Mouse (Mus musculus) cerebellum, adult 9-11 months (tissue): ENCODE results near the gene Tnfrsf11a.
"Not testable (repeated sequence)": the region's sequence is repeated elsewhere in the genome, so short reads cannot be mapped to it uniquely, and the experiment has no call there.

ENCODE experiments used
- DNase-seq: peaks from one replicate; pipeline ENCODE4 v3.0.0; 2022

Gene Tnfrsf11a

DNA sequence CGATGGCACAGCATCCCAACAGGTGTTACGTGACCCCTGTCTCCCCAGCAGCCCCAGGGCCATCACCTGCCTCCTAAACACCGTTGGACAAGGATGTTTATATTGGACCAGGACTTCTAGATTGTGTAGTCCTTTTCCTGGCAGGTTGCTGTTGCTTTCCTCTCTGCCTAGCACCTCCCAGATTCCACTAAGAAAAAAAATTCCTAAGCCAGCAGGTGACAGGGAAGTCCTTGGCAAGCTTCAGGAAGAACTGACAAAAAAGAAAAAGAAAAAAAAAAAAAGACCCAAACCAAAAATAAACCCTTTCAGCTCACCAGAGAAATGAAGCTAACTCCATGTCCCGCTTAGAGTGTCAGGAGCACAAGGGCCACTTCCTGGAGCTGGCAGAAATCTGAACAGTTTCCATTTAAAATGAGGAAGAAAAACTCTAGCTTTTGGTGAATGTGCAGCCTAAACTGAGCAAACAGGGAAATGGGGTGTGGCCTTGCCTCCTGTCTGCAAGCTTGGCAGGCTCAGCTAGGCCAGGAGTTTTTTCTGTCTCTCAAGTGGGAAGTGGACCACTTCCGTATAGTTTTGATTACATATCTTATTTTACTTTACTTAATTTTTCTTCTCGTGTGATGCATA is 6.3 kb downstream of the Tnfrsf11a start:
- DNase-seq: no peak

DNA sequence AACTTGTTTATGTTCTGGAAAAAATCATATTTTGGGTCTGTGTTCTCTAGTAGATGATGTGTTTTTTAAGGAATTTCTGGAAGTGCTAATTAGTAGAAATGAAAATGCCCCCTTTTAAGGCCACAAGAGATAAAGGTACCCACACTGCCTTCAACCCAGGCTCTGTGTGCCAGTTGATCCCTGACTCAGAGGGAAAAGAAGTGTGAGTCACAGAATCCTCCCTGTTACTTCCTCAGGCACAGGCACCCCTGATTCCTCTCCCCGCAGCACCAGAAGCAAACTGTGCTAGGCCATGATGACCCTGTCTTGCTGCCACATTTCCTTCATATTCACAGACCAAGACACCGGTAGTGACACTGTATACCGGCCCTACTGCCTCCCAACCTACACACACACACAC is 9.6 kb downstream of the Tnfrsf11a start:
- no peak for DNase-seq

DNA sequence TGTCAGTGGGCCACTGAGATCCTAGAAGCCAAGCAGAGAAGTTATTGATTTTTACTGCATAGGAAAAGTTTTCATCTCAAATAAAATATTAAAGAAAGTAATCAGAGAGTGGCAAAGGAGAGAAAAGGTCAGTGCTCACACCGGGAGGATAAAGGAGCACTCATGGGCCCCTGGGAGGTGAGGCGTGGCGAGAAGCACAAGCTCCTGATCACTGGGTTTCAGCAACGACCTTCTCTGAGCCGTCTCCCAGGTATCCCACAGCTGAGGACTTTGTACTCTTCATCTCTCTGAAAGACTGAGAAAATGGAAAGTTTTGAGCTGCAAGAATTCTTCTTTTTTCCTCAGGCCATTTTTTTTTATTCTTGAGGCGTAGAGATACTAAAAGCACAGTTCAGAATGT is 14.2 kb downstream of the Tnfrsf11a start:
- DNase-seq: no peak

DNA sequence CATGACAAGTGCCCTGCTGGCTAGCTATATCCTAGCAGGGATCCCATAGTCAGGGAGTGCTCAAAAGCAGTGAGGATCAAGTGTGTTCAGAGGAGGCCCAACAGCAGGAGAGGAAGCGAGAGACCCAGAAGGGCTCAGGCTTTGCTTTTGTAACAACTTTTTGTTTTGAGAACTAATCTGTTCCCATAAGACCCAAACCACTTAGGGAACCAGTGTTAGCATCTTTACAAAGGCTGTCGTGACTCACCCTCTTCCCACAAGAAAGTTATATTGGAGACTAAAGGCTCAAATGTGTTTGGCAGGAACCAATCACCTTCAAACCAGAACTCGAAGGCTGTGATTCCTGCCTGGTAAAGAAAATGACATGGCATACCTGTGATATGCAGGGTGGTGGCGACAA is 15.2 kb downstream of the Tnfrsf11a start:
- DNase-seq: no peak

DNA sequence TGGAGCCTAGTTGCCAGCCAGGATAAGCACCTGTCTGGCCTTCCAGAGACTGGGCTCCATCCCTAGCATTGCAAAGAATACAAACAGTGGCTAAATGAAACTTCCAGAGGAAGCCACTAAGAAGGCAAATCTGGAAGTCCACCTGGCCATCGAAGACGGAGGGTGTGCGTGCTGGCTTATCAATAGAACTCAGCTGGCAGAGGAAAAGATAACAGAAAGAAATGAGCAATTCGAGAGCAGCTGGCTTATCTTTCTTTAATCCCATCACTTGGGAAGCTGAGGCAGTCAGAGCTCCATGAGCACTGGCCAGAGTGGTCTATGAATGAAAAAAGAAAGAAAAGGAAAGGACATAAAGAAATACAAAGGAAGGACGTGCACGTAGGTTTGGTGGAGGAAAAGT is 20.1 kb downstream of the Tnfrsf11a start:
- no peak for DNase-seq

DNA sequence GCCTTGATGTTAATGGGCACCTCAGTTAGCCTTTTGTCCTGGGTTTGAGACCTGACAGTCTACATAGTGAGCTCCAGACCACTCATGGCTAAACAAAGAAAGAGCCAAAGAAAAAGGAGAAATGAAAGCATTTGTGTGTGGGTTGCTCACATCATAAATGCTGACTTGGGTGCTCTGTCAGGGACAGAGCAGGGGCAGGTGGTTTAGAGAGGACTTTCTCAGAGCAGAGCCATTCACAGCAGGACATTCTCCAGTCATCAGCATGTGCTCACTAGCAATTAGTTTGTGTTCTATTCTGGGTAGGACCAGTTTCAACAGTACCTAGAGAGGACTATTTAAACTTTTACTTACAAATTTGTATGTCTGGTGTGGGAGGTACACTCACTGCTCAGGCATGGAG is 20.7 kb downstream of the Tnfrsf11a start:
- DNase-seq: no peak

DNA sequence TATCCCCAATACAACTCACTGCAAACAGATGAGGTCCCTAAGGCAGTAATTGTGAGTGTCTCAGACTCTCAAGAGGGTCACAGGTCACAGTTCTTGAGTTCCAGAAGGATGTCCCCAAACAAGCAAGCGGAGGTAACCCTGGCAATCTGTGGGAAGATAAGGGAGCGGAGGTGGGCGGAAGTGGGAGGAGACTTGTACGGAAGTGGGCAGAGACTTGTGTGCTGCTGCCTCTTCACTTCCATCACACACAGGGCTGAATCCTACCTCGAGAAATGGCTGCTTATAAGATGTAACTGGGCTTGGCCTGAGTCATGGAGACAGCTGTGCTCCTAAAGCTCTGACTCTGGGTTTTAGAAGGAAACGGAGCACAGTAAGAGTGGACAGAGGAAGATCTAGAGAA is 22.4 kb downstream of the Tnfrsf11a start:
- DNase-seq: no peak

DNA sequence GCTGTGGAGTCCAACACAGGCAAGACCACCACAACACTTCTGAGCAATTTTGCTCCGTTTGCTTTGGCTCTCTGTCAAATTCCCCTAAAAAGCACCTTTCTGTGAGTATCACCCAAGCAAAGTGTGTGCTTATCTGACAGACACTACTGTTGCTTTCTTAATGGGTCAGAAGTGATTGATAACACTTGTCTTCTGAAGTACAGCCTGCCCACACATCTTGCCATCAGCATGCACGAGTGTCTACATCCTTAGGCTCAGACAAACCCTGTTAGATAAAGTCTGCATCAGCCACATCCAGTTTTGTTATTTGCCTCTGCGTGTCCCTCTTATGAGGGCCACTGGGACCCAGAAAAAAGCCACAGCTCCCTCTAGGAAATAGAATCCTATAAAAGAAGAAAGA is 23.8 kb downstream of the Tnfrsf11a start:
- DNase-seq: no peak

DNA sequence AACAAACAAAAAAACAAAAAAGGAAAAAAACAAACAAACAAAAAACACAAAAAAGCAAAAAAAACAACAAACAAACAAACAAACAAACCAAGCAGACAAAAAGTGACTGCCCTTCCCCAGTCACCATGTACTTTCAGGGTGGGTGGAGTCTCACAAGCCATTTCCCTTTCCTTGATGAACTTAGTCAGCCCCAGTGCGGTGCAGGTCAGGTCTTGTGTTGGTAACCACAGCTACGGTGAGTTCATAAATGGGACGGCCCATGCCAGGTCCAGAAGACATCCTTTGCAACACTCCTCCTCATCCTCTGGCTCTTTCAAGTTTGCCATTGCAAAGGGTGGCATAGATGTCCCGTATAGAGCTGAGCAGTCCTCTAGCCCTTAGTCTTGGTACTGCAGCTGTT is 25.0 kb downstream of the Tnfrsf11a start:
- no peak for DNase-seq

DNA sequence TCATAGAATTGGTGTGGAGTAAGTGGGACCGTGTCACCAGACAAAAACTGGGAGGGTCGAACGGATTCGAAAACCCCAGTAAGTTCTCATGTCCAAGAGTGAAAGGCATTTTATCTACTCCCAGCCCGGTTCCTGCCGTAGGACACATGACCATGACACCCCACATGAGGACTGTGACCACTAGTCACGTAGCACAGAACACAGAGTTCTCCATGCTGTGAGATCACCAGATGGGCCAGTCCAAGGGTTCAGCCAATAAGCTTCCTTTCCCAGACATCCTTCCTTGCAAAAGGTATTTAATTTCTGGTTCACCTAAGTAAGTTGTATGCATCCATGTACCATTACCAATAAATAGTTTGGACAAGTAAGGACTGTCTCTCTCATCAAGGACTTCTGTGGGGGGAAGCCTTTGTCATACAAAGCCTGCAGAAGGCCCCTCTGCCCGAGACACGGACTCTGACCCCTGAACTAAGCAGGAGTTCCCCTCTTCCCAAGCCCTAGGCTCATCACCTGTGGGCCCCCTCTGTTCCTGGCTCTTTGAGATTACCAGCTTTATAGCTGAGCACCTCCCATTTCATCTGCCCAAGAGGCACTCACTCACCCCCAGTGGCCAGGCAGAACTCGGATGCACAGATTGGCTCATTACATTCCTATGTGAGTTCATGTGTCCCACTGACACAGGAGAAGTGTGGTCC is 26.7 kb downstream of the Tnfrsf11a start:
- DNase-seq: no peak

DNA sequence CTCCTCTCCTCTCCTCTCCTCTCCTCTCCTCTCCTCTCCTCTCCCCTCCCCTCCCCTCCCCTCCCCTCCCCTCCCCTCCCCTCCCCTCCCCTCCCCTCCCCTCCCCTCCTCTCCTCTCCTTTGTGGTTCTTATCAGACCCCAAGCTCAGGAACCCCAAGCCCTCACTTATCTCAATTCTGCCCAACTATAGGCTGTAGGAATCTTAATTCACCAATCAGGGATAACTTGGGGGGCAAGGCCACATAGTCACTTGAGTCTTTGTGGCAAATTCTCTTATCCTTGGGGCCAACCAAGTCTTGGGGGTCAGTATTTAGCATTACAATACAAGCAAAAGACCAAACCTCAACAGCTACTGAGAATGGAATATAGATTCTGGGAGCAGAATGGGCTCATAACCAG is 31.5 kb downstream of the Tnfrsf11a start:
- DNase-seq: not testable (repeated sequence)

DNA sequence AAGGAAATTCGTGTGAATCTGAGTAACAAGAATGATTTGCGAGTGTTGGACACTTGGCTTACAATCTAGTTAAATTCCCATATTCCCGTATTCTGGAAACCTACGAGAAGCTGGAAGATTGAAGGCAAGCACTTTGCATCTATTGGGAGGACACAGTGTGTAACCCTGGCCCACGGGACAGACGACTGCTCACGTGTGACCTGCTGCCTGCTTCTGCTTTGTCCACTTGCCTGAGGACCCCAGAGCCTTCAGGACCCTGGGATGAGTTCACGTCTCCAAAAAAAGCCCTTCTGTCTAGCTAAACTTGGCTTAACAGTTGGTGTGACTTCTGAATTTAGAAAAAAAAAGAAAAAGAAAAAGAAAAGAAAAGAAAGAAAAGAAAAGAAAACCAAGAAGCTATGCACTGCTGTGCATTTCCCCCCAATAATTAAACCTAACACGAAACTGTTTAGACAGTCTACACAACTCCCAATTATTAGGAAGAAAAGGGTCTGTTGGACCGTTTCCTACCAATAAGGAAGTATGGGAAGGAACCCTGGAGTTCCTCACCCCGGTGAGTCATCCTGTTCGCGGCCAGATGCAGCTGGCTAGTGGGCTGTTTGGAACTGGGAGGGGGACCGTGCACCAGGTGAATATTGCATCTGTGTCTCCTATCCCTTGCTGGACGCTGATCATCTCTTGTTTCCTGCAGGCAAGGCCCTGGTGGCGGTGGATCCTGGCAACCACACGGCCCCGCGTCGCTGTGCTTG is 32.6 kb downstream of the Tnfrsf11a start:
- no peak for DNase-seq

DNA sequence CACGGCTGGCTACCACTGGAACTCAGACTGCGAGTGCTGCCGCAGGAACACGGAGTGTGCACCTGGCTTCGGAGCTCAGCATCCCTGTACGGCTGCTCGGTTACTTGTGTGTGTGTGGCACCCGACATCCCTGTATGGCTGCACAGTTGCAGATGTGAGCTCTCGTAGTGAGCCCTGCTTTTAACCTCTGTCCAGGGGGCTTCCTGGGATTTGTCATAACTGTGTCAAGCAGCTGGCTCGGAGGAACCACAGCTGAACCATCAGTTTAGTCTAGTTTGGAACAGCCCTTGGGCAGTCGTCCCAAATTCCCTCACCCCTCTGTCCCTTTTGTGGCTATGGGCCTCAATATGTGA is 33.2 kb downstream of the Tnfrsf11a start:
- DNase-seq: no peak

DNA sequence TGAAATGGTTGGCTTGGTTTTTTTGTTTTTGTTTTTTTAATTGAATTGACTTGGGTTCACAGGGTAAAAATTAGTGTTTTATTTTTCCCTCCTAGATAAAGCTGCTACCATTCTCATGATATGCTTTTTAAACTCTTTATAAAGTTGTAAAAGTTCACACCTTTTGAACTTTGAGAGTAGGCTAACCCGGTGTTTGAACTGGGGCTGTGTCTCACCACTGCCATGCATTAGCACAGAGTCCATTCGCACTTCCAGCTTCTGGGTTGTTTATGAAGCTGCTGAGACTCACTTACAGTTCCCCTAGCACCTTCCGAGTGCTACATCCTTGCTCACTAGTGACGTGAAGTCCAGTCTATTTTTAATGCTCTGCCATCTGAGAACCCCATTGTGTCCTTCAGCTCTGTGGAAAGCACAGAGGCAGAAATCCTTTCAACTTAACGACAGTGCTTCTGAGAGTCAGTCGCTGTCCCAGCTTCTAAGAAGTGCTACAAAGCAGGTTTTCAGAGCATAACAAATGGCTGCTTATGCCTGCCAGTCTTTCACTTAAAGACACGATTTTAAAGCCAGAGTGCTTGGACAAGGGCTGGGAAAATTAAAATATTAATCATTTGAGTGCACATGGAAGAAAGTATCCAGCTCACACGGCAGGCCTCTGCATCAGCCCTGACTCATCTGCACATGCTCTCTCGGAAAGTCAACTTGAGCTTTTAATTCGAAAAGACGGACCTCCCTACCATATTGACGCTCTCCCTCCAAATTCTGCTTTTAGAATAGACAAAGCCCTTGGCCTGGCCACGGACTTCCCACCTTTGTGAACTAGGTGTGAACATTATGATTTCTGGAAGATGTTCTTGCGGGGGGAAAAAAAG is 34.1 kb downstream of the Tnfrsf11a start:
- DNase-seq: no peak

DNA sequence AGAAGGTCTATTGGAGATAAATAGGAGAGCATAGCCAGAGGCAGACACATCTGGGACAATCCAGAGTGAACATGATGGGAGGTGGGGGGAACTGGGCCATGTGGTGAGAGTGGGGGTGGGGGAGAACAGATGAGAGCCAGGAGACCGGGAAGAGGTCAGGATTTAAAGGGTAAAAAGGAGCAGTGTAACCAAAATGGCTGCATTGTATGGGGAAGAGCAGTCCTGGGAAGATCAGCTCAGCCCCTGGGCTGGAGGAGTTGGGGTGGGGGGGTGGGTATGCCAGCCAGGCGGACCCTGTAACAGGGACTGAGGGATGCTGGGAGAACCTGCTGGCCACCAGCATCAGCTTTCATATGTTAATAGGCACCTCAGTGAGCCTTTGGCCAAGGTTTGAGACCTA is 34.8 kb downstream of the Tnfrsf11a start:
- no peak for DNase-seq

DNA sequence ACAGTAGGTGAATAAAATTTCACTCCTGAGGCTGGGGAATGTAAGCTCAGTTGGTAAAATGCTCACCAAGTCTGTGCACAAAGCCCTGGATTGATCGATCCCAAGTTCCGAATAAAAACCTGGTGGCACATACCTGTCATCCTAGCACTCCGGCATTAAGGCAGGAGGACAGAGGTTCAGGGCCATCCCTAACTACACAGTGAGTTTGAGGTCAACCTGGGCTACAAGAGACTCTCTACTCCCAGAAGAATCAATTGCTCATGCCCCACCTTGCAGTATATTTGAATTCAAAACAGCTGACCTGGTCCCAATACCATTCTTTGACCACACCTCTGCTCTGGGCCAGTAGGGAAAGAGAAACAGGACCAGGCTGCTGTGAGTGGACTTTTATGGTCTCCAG is 35.2 kb downstream of the Tnfrsf11a start:
- DNase-seq: no peak

DNA sequence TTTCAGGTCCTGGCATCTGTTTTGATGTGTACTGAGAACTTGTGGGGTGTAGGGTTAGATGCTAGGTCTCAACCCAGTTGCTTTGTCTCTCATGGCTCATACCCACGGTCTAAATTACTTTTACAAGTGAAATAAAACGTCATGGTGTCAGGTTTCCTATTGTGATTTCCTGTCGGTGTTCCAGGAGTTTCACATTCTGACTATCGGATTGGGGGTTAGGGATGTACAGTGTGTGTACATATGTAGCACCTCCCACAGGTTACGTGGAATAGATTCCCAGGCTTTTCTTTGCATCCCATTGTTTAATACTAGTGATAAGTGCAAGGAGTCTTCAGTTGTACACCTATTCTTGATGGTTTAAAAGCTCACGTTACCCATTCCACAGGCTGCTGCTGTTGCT is 38.5 kb downstream of the Tnfrsf11a start:
- DNase-seq: no peak

DNA sequence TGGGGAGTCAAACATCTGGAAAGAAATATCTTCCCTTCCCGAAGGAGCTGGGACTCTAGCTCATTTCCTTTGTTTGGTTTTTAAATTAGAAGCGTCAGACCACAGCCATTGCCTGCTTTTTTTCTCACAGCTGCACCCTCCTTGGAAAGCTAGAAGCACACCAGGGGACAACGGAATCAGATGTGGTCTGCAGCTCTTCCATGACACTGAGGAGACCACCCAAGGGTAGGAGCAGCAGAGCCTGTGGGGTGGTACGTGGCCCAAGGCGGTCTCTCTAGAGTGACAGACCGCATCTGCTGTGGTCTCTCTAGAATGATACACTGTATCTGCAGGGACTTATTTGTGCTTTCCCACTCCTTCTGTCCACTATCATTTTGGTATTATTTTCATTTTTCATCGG is 39.2 kb downstream of the Tnfrsf11a start:
- DNase-seq: no peak

DNA sequence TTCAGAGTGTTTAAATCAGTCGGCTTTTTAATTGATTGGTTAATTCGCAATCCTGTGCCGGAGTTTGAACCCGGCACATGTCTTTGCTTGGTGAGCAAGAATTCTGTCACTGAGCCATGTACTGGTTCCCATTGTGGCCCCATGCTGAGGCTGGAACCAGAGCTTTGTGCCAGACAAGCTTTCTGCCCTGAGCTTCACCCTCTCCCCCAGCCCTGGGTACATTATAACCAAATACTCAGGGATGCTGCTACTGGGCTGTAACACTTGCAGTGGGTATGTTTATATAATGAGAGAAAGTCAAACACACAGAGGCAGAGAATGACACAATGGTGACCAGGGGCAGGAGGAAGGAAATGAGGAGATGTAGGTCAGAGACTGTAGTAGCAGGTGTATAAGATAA is 43.8 kb downstream of the Tnfrsf11a start:
- DNase-seq: no peak

DNA sequence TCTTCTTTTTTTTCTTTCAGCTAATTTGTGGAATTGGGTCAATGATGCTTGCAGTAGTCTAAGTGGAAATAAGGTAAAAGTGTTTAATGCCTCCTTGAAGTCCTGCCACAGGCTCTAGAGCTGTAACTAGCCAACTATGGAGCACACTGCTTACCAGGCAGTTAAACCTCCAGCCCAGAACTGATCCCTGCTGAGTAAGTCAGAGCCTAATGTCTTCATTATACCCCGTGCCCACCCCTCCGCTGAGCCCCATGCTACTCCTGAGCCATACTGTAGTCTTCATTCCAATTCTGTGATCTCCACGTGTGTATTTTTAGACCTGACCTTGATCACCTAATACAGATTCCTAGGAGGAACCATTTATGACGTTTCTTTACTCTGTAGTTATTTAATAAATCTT is 44.5 kb downstream of the Tnfrsf11a start:
- DNase-seq: no peak

DNA sequence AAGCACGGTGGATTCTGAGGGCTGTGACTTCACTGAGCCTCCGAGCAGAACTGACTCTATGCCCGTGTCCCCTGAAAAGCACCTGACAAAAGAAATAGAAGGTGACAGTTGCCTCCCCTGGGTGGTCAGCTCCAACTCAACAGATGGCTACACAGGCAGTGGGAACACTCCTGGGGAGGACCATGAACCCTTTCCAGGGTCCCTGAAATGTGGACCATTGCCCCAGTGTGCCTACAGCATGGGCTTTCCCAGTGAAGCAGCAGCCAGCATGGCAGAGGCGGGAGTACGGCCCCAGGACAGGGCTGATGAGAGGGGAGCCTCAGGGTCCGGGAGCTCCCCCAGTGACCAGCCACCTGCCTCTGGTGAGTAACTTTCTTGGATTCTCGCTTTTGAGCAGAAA is 46.9 kb downstream of the Tnfrsf11a start:
- no peak for DNase-seq

DNA sequence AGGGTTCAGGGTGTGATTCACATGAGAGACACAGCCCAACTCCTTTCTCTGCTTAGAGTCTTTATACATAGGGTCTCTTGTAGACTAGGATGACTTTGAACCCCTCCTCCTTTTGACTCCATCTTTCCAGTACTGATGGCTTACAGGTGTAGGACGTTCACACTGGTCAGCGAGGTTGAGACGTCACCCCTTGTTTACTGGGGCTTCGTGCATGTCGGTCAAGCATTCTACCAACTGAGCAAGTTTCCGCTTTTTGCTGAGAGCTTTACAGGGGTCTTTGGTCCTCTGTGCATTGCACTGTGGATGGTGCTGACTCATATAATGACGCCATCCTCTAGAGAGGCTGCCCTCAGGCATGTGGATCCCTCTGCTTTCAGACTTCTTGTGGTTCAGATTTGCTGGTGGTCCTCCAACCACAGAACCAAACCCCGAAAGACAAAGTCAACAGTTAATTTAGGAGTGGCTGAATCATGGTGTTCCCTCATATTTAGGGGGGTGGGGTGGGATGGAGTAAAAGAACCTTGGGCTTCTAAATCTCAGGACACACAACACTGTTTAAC is 47.3 kb downstream of the Tnfrsf11a start:
- no peak for DNase-seq

DNA sequence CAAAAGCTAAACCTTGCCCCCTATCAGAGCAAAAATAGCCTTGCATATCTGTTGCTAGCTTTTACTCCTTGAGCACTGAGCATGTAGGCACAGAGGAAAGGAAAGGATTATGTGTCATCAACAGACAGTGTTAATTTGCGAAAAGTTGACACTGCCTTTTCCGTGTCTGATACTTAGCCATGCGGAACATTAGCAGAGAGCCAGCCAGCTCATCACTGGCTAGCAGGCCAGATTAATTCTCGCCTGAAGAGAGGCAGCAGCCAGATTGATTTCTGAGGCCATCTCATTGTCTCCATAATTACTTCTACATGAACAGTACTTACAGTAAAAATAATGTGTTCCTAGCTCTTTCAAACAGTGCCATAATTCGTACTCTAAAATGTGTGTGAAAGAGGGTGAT is 48.7 kb downstream of the Tnfrsf11a start:
- DNase-seq: no peak
